Mouse (Mus musculus) forebrain, embryonic 10.5 days (tissue): ENCODE data around the gene Foxg1. TPM values are rescaled to one million over a fixed set of nuclear protein-coding genes. Genes with fewer than 3 reads are reported as not detected.
A peak's percentile ranks its signal among the peaks of the same experiment; 100 is the strongest.

Experiments
- DNase-seq: peaks from one replicate; pipeline ENCODE4 v3.0.0-alpha.2; 2017; ENCODE audit warnings: low spot score; ENCODE audit errors: extremely low spot score
- H3K27ac ChIP-seq: fragments of 300-500 bp; sonication (generic); 2 replicates; pipeline ENCODE4 v1.5.1; 2016; ENCODE audit warnings: mild to moderate bottlenecking
- H3K27me3 ChIP-seq: fragments of 300-500 bp; sonication (generic); 2 replicates; pipeline ENCODE4 v1.6.1; 2016; ENCODE audit warnings: mild to moderate bottlenecking; ENCODE audit not compliant: poor library complexity, severe bottlenecking
- H3K36me3 ChIP-seq: fragments of 300-500 bp; sonication (generic); replicated peaks from 2 replicates; pipeline ENCODE4 v1.6.1; 2016; ENCODE audit warnings: mild to moderate bottlenecking, moderate library complexity
- H3K4me1 ChIP-seq: fragments of 300-500 bp; sonication (generic); 2 replicates; pipeline ENCODE4 v1.6.1; 2016
- H3K4me3 ChIP-seq: fragments of 300-500 bp; sonication (generic); 2 replicates; pipeline ENCODE4 v1.5.1; 2016; ENCODE audit warnings: mild to moderate bottlenecking, moderate library complexity
- H3K9me3 ChIP-seq: fragments of 300-500 bp; sonication (generic); 2 replicates; pipeline ENCODE4 v1.6.1; 2016; ENCODE audit warnings: mild to moderate bottlenecking, moderate library complexity
- WGBS: fragments of 180-500 bp; shearing (Covaris S2); methylation state at CpG from one replicate; pipeline ENCODE4 v1.1.7; 2016; 5-methylcytosine and 5-hydroxymethylcytosine counted together
- polyA plus RNA-seq: library from polyadenylated mRNA; unstranded; fragments of >200 nt; fragmentation: Nextera tagmentation; extraction: Ambion mirVana; gene quantifications from 2 replicates; pipeline ENCODE4 v1.2.1, GENCODE M21; 2016

Gene Foxg1
- 20.2 and 20.7 TPM in 2 replicates for polyA plus RNA-seq

DNA sequence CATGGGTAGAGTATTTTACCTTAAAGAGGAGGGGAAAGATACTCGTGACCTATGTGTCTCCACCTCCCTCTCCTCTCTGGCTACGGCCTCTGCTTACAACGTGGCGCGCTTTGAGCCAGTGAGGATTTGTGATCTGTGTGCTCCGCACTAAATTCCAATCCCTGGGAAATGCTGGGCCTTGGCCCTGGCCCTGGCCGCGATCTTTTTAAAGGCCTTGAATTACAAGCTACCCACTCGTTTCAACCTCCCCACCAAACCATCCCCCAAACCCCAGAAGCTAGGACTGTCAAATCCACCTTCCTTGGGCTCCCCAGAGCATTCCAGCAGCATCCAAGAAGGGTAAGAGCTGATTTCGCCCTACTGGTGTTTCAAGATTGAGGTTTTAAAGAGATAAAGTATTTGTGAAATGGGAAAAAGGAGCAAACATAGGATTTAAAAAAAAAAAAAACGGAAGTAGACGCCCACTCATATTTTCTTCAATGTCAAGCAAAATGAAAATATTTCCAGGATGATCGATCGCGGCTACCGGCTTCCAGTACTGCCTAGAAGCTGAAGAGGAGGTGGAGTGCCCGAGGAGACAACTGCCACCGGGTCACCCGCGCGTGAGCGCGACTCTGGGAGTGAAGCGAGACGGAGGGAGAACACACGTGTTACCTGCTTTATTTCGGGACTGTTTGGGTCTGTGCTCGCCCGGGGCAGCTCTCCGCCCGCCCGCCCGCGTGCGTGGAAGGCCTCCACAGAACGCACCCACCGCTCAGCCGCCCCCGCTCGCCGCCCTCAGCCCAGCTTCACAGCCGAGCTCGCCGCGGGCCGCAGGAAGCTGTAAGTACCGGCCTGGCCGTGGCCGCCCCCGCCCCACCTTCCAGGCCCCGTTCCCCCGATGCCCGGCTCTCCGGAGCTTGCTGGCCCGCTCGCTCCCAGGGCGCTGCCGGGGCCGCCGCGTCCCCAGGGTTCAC is at the start of gene Foxg1:
TSS of gene Foxg1 (plus strand) at position 96 of the 956 bp plus-strand sequence.
- peaks cover 3% of the 10 kb centered on the region; the same call in 1 of the 2 replicates for H3K9me3 ChIP-seq

DNA sequence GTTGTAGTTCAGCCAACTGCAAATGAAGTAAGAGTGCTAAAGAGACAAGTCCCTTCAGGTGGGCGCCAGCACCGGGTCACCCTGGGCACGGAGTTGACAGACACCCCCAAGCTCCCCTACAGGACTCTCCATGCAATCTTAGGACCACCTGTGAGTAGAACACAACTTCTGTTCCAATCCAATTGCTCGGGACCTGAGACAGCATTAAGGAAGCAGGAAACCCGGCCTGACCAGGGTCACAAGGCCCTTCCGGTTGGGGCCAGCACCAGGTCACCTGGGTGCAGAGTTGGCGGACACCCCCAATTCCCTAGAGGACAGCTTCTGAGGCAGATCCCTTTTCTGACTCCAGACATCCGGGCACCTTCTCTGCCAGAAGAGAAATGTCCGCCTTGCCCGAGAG is 32.8 kb upstream of the Foxg1 start:
- Histone ChIP-seq H3K36me3 (no peaks in the 10 kb centered on the region), H3K27me3 (no peaks in the 10 kb centered on the region), H3K27ac (no peak overlapping the region), H3K4me3 (no peak overlapping the region), H3K9me3 (no peaks in the 10 kb centered on the region), H3K4me1 (no peaks in the 10 kb centered on the region)
- no peak for DNase-seq
- WGBS, result 90% methylated on average over 10 of the region's 10 CpGs

More for the DNA sequence above, at the start of gene Foxg1:
- peak; percentile 51 for DNase-seq
- peaks cover 99% of the 10 kb centered on the region for H3K27me3 ChIP-seq
- H3K4me3 ChIP-seq, result peak within 1 kb of the TSS; percentile 81
- peak within 1 kb of the TSS; percentile 96 for H3K27ac ChIP-seq
- peaks cover 16% of the 10 kb centered on the region for H3K36me3 ChIP-seq
- H3K4me1 ChIP-seq, result peaks cover 49% of the 10 kb centered on the region
- WGBS, result under 1% methylated on average over 54 of the region's 61 CpGs

DNA sequence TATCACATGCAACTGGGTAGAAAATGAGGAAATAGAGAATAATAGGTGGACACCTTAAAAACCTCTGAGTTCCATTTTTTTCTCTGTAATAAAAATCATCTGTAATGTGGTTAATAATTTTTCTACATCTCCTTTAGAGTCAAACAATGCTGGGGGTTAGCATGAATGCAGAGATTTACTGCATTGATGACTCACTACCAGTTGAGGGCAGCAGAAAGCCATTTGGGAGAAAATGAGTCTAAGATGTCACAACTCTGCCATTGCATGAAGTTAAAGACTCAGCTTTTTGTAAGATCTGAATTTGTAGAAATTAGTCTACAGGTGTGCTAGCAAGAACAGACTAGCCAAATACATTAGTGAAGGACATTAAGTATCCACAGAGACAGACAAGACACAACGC is 13.5 kb upstream of the Foxg1 start:
- H3K27me3 ChIP-seq, result peaks cover 46% of the 10 kb centered on the region
- no peak overlapping the region for H3K27ac ChIP-seq
- H3K4me3 ChIP-seq, result no peak overlapping the region
- H3K4me1 ChIP-seq, result peaks cover 14% of the 10 kb centered on the region
- no peak for DNase-seq
- H3K36me3 ChIP-seq, result no peaks in the 10 kb centered on the region
- 56% methylated on average over 1 of the region's 1 CpGs for WGBS
- H3K9me3 ChIP-seq, result no peaks in the 10 kb centered on the region

DNA sequence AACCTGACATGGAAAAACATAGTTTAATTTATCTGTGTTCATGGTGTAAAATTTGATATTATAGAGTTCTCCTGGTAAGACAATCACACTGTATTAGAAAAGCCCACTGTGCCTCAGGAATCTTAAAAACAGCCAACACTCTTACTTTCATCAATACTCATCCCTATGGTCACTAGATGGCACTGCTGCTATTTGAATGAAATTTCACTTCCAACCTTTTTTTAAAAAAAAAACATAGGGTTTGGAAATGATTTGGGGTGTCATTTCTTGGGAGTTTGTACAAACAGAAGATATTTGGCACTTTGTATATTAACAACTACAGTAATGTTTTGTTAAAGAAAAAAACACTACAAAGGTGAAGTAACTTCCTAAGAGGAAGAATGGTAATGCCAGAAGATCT is 10.3 kb upstream of the Foxg1 start:
- H3K36me3 ChIP-seq, result no peaks in the 10 kb centered on the region
- DNase-seq, result no peak

DNA sequence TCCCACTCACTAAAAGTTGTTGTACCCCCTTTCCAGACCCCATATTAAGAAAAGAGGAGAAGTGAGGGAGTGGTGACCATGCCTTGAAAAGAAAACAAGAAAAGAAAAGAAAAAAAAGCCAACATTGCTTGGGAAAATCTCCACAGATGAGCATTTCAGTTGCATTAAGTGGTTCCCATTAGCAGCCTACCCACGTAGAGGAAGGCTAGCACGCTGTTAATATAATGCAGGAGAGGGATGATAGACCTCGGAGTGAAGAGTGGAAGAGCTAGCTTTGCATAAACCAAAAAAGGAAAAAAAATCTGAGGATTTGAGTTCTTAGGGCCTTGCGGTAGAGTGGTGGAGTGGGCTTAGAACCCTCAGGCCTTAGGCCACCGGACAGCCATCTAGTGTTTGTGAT is 9.3 kb upstream of the Foxg1 start:
- Histone ChIP-seq H3K27ac (peak overlapping the region; percentile 96), H3K4me3 (no peak overlapping the region), H3K4me1 (peaks cover 51% of the 10 kb centered on the region), H3K27me3 (peaks cover 89% of the 10 kb centered on the region), H3K36me3 (no peaks in the 10 kb centered on the region), H3K9me3 (no peaks in the 10 kb centered on the region)
- WGBS, result 6% methylated on average over 5 of the region's 5 CpGs
- peak; percentile 13 for DNase-seq

More for the DNA sequence above, 10.3 kb upstream of the Foxg1 start:
- Histone ChIP-seq H3K27me3 (peaks cover 78% of the 10 kb centered on the region), H3K4me1 (peaks cover 43% of the 10 kb centered on the region), H3K9me3 (no peaks in the 10 kb centered on the region), H3K4me3 (no peak overlapping the region), H3K27ac (no peak overlapping the region)

DNA sequence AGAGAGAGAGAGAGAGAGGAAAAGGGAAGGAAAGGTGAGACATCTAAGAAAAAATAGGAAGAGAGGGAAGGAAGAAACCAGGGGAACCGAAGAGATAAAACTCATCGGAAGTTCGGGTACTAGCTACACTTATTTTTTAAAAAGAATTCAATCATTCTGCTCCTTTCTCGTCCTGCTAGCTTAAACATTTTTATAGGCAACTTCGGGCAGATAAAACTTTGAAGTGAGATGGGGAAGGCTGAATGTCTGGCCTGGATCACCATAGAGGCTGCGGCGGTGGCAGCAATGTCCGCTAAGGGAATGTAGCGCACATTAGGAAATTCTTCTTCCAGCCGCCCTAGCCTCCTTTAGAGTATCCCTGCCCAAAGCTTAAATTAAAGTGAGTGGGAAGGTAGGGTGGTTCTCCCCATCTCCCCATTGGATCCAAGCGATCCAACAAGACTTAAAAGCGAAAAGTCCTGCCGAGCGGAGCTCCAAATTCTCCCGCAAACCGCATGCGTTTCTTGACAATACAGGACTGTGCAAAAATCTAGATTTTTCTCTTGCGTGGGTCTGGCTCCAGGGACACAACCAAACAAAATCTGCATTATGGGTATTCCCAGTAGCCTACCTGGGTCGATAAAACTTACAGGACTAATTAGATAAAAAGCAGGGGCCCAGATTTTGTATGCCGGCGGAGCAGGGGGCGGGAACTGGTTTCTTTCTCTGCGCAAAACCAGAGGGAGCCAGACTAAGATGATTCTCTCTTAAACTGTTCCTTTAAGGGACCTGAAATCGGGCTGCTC is 8.4 kb upstream of the Foxg1 start:
- Histone ChIP-seq H3K9me3 (no peaks in the 10 kb centered on the region), H3K4me1 (peaks cover 58% of the 10 kb centered on the region), H3K27me3 (peaks cover 97% of the 10 kb centered on the region), H3K27ac (peak overlapping the region; percentile 96), H3K4me3 (peak overlapping the region; percentile 81), H3K36me3 (no peaks in the 10 kb centered on the region)
- DNase-seq, result peak; percentile 42
- WGBS, result under 1% methylated on average over 24 of the region's 24 CpGs

DNA sequence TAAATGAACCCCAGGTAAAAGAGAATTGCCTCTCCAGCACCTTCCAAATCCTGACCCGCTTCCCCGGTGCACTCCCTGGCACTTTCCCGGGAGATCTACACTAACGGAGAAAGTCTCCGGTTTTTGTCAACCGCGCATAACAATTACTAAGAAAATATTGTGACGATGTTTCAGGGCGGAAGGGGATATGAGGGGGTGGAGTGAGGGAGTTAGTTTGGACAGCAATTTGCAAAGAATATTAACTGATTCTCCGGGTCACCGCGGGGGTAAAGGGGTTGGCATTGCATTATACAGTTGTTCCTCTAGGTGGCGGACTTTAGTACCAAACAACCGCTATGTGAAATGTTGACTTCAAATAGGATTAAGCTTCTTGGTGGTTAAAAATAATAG is 7.9 kb upstream of the Foxg1 start:
- Histone ChIP-seq H3K27ac (peak overlapping the region; percentile 96), H3K4me3 (peak overlapping the region; percentile 81), H3K4me1 (peaks cover 64% of the 10 kb centered on the region), H3K27me3 (peaks cover 99% of the 10 kb centered on the region), H3K36me3 (no peaks in the 10 kb centered on the region), H3K9me3 (no peaks in the 10 kb centered on the region)
- DNase-seq, result peak; percentile 46
- WGBS, result under 1% methylated on average over 14 of the region's 14 CpGs

DNA sequence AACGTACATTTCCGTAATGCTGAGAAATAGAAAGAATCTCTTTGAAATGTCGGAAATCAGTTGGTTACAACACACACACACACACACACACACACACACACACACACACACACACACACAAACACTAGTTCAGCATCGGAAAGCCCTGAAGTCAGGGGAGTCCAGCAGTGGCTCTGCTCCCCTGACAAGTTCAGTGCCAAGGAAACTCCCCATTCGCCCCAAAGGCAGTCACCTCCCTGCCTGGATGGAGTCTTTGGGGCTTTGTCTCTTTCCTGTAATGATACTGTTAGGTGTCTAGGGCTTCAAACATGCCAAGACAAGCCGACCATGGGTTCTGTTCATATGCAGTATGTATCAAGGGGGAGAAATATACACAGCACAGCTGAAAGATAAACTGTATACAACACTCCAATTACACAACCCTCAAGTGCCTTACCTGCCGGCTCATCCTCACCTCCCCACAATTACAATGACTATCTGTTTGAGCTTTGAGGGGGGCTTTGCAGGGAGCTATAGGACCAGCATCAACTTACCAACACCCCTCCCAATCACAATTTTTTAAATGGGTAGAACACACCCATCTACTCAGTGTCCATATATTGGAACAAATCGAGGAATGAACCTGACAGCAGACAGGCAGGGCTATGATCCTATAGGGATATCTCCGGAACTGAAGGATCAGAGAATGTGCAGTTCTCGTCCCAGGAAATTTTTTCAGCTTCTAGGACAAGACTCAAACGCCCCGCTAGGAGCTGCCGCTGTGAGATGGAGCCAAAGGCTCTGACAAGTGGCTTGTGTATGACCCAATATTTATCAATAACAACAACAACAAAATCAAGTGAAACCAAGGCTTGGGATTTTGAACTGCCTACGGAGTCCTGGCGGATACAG is 6.8 kb upstream of the Foxg1 start:
- H3K27me3 ChIP-seq, result peaks cover 99% of the 10 kb centered on the region
- peak overlapping the region; percentile 81 for H3K4me3 ChIP-seq
- H3K27ac ChIP-seq, result peak overlapping the region; percentile 96
- WGBS, result 6% methylated on average over 15 of the region's 15 CpGs
- H3K9me3 ChIP-seq, result no peaks in the 10 kb centered on the region
- DNase-seq, result peak; percentile 38
- peaks cover 75% of the 10 kb centered on the region for H3K4me1 ChIP-seq
- H3K36me3 ChIP-seq, result no peaks in the 10 kb centered on the region

DNA sequence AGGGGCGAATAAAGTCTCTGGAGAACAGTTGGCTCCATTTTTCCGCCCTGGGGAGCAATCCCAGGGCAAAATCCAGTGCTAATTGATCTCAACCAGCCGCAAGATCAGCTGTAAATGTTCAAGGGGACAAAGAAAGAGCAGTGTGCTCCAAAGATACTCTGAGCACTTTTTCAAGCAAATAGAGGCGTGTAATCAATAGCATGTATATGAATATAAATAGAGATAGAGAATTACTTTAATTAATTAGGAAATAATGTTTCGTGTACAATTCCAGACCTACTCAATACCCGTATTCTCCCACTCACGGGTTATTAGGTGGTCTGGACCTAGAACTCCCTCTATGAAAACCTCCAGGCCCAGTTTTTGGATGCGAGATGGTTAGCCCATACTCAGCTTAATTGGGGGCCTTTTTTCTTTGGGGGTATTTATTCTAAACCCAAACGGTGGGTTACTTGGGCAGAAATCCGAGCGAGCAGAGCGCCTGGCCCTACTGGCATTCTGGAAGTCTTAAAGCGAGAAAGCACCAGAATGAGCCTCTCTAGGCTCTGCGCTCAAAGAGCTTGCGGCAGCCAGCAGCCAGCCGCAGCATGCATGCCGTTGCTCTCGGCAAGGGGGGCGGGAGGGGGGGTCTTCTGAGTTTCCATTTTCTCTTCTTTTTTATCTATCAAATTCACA is 6.0 kb upstream of the Foxg1 start:
- under 1% methylated on average over 19 of the region's 19 CpGs for WGBS
- Histone ChIP-seq H3K36me3 (no peaks in the 10 kb centered on the region), H3K9me3 (no peaks in the 10 kb centered on the region), H3K4me1 (peaks cover 81% of the 10 kb centered on the region), H3K27me3 (peaks cover 99% of the 10 kb centered on the region), H3K27ac (peak overlapping the region; percentile 96), H3K4me3 (peak overlapping the region; percentile 81)
- DNase-seq, result peak; percentile 30

DNA sequence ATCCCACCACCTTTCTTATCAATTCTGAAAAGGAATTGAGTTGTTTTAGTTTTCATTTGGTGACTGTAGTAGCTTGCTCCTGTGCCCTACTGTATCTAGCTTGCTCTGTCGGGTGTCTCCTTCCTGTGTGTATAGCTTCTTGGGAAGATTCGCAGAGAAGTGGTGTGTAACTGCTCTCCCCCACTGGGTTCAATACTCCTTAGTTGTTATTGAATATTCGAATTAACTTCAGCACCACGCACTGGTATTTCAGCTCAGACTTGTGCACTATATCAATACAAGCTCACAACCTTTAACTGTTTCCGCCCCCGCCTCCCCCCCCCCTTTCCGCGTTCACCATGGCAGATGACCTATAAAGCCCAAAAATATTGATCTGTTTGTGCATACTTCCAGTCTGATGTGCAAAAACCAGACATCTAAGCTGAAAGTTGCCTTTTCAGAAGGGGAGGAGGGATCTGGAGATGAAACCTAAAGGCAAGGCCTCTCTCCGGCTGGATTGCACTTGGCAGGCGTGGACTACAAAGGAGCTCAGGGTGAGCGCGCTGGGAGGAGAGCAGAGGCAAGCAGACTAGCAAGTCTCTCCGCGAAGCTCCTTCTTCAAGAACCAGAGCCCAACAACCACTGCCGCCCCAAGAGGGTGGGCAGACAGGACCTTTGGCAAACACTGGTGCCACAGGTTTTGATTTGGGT is 5.0 kb upstream of the Foxg1 start:
- H3K4me1 ChIP-seq, result peaks cover 89% of the 10 kb centered on the region
- peak overlapping the region; percentile 96 for H3K27ac ChIP-seq
- peak; percentile 69 for DNase-seq
- WGBS, result 1% methylated on average over 15 of the region's 15 CpGs
- H3K36me3 ChIP-seq, result no peaks in the 10 kb centered on the region
- peaks cover 100% of the 10 kb centered on the region for H3K27me3 ChIP-seq
- peak overlapping the region; percentile 81 for H3K4me3 ChIP-seq
- H3K9me3 ChIP-seq, result no peaks in the 10 kb centered on the region

DNA sequence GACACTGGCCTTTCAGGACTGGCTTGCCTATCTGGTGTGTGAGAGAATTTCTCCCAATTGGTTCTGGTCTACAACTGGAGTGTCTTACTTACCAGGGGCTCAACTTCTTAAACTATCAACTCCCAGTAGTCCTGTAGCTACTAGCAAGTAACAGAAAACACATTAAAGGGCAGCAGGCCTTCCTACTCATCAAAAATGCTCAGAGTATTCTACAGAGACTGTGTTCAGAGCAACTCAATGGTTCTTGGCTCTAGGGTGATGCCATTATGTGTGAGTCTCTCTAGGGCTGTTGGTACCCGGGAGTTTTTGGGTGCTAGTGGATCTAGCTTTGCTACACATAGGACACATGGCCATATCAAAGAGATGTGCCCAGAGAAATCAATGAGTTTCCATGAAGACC is 3.5 kb upstream of the Foxg1 start:
- Histone ChIP-seq H3K4me1 (peaks cover 81% of the 10 kb centered on the region), H3K36me3 (no peaks in the 10 kb centered on the region), H3K4me3 (peak overlapping the region; percentile 81), H3K9me3 (no peaks in the 10 kb centered on the region), H3K27me3 (peaks cover 100% of the 10 kb centered on the region), H3K27ac (peak overlapping the region; percentile 96)
- DNase-seq, result no peak
- WGBS, result 0% methylated on average over 1 of the region's 1 CpGs
